Mouse (Mus musculus): ENCODE results near the gene Arhgef17. TPM values are rescaled to one million over a fixed set of nuclear protein-coding genes. Genes with fewer than 3 reads are reported as not detected.
A peak's percentile ranks its signal among the peaks of the same experiment; 100 is the strongest.

Arhgef17 gene
- polyA plus RNA-seq, 1 experiment: 43.1 TPM

GRCm38 (mm10) chr7:100845026-100845400 is 86.9 kb downstream of the Arhgef17 start:
- Histone ChIP-seq H3K27ac (ENCODE audit: insufficient read depth, low read length) (no peak overlapping the region), H3K4me1 (ENCODE audit: control insufficient read depth, insufficient read depth, low read length) (peaks cover 2% of the 10 kb centered on the region; the same call in 1 of the 2 replicates), H3K4me3 (ENCODE audit: insufficient read depth, low read length) (no peak overlapping the region)
- TF ChIP-seq POLR2A (IDR thresholded peaks at IDR 0.05; ENCODE audit: low read depth, low read length) (no peak), CTCF (IDR thresholded peaks at IDR 0.05; ENCODE audit: borderline replicate concordance, insufficient read depth, low read length) (no peak)

GRCm38 (mm10) chr7:100844385-100845025 is 87.4 kb downstream of the Arhgef17 start:
- H3K27ac ChIP-seq (ENCODE audit: insufficient read depth, low read length): no peak overlapping the region
- TF ChIP-seq CTCF (IDR thresholded peaks at IDR 0.05; ENCODE audit: borderline replicate concordance, insufficient read depth, low read length) (no peak), POLR2A (IDR thresholded peaks at IDR 0.05; ENCODE audit: low read depth, low read length) (no peak)
- H3K4me1 ChIP-seq (ENCODE audit: control insufficient read depth, insufficient read depth, low read length): peaks cover 7% of the 10 kb centered on the region
- H3K4me3 ChIP-seq (ENCODE audit: insufficient read depth, low read length): no peak overlapping the region

GRCm38 (mm10) chr7:100843866-100844265 is 88.0 kb downstream of the Arhgef17 start:
- no peak overlapping the region for H3K27ac ChIP-seq (ENCODE audit: insufficient read depth, low read length)
- no peak overlapping the region for H3K4me3 ChIP-seq (ENCODE audit: insufficient read depth, low read length)
- TF ChIP-seq CTCF (IDR thresholded peaks at IDR 0.05; ENCODE audit: borderline replicate concordance, insufficient read depth, low read length): no peak
- TF ChIP-seq POLR2A (IDR thresholded peaks at IDR 0.05; ENCODE audit: low read depth, low read length): no peak
- peaks cover 11% of the 10 kb centered on the region for H3K4me1 ChIP-seq (ENCODE audit: control insufficient read depth, insufficient read depth, low read length)

- Histone ChIP-seq H3K27ac (ENCODE audit: insufficient read depth, low read length) (no peak overlapping the region), H3K4me1 (ENCODE audit: control insufficient read depth, insufficient read depth, low read length) (peaks cover 14% of the 10 kb centered on the region), H3K4me3 (ENCODE audit: insufficient read depth, low read length) (no peak overlapping the region)
- TF ChIP-seq CTCF (IDR thresholded peaks at IDR 0.05; ENCODE audit: borderline replicate concordance, insufficient read depth, low read length) (no peak), POLR2A (IDR thresholded peaks at IDR 0.05; ENCODE audit: low read depth, low read length) (no peak)
Measured at GRCm38 (mm10) chr7:100842175-100842574, 89.7 kb downstream of the Arhgef17 start.

- Histone ChIP-seq H3K27ac (ENCODE audit: insufficient read depth, low read length) (no peak overlapping the region), H3K4me3 (ENCODE audit: insufficient read depth, low read length) (no peak overlapping the region), H3K4me1 (ENCODE audit: control insufficient read depth, insufficient read depth, low read length) (peaks cover 14% of the 10 kb centered on the region)
- no peak for TF ChIP-seq POLR2A (IDR thresholded peaks at IDR 0.05; ENCODE audit: low read depth, low read length)
- no peak for TF ChIP-seq CTCF (IDR thresholded peaks at IDR 0.05; ENCODE audit: borderline replicate concordance, insufficient read depth, low read length)
Measured at GRCm38 (mm10) chr7:100841608-100842007, 90.3 kb downstream of the Arhgef17 start.

GRCm38 (mm10) chr7:100840906-100841305 is 91.0 kb downstream of the Arhgef17 start:
- Histone ChIP-seq H3K4me3 (ENCODE audit: insufficient read depth, low read length) (no peak overlapping the region), H3K27ac (ENCODE audit: insufficient read depth, low read length) (peak overlapping the region; percentile 5; the same call in 1 of the 2 replicates), H3K4me1 (ENCODE audit: control insufficient read depth, insufficient read depth, low read length) (peaks cover 14% of the 10 kb centered on the region)
- no peak for TF ChIP-seq CTCF (IDR thresholded peaks at IDR 0.05; ENCODE audit: borderline replicate concordance, insufficient read depth, low read length)
- no peak for TF ChIP-seq POLR2A (IDR thresholded peaks at IDR 0.05; ENCODE audit: low read depth, low read length)

- TF ChIP-seq POLR2A (IDR thresholded peaks at IDR 0.05; ENCODE audit: low read depth, low read length) (no peak), CTCF (IDR thresholded peaks at IDR 0.05; ENCODE audit: borderline replicate concordance, insufficient read depth, low read length) (no peak)
- Histone ChIP-seq H3K4me3 (ENCODE audit: insufficient read depth, low read length) (no peak overlapping the region), H3K27ac (ENCODE audit: insufficient read depth, low read length) (peak overlapping the region; percentile 69), H3K4me1 (ENCODE audit: control insufficient read depth, insufficient read depth, low read length) (peaks cover 14% of the 10 kb centered on the region)
Measured at GRCm38 (mm10) chr7:100839632-100840402, 92.1 kb downstream of the Arhgef17 start.

GRCm38 (mm10) chr7:100837701-100838100 is 94.2 kb downstream of the Arhgef17 start:
- Histone ChIP-seq H3K4me1 (ENCODE audit: control insufficient read depth, insufficient read depth, low read length) (peaks cover 14% of the 10 kb centered on the region), H3K27ac (ENCODE audit: insufficient read depth, low read length) (no peak overlapping the region), H3K4me3 (ENCODE audit: insufficient read depth, low read length) (no peak overlapping the region)
- no peak for TF ChIP-seq POLR2A (IDR thresholded peaks at IDR 0.05; ENCODE audit: low read depth, low read length)
- TF ChIP-seq CTCF (IDR thresholded peaks at IDR 0.05; ENCODE audit: borderline replicate concordance, insufficient read depth, low read length): no peak

- TF ChIP-seq CTCF (IDR thresholded peaks at IDR 0.05; ENCODE audit: borderline replicate concordance, insufficient read depth, low read length) (no peak), POLR2A (IDR thresholded peaks at IDR 0.05; ENCODE audit: low read depth, low read length) (no peak)
- Histone ChIP-seq H3K4me1 (ENCODE audit: control insufficient read depth, insufficient read depth, low read length) (peaks cover 14% of the 10 kb centered on the region), H3K4me3 (ENCODE audit: insufficient read depth, low read length) (no peak overlapping the region), H3K27ac (ENCODE audit: insufficient read depth, low read length) (no peak overlapping the region)
Measured at GRCm38 (mm10) chr7:100836657-100837056, 95.2 kb downstream of the Arhgef17 start.

GRCm38 (mm10) chr7:100835711-100836110 is 96.2 kb downstream of the Arhgef17 start:
- TF ChIP-seq CTCF (IDR thresholded peaks at IDR 0.05; ENCODE audit: borderline replicate concordance, insufficient read depth, low read length) (no peak), POLR2A (IDR thresholded peaks at IDR 0.05; ENCODE audit: low read depth, low read length) (no peak)
- no peak overlapping the region for H3K27ac ChIP-seq (ENCODE audit: insufficient read depth, low read length)
- no peak overlapping the region for H3K4me3 ChIP-seq (ENCODE audit: insufficient read depth, low read length)
- H3K4me1 ChIP-seq (ENCODE audit: control insufficient read depth, insufficient read depth, low read length): peaks cover 14% of the 10 kb centered on the region

Data from embryonic fibroblast, embryonic 13.5 days (primary cell).